Mouse (Mus musculus) gastrocnemius, postnatal 36 days (tissue): ENCODE measurements around the gene Postn. TPM values are rescaled to one million over a fixed set of nuclear protein-coding genes. Genes with fewer than 3 reads are reported as not detected.

ENCODE experiments used
- DNase-seq, 2 experiments: peaks; one replicate each; pipeline ENCODE4 v3.0.0; 2022
- intact Hi-C: fragments of 180-260 bp; cut with DNase I; formaldehyde crosslinking; loops from one replicate; pipeline ENCODE4 v1.15.1; 2025
- long read RNA-seq, 2 experiments: library from polyadenylated mRNA; stranded (forward); transcript quantifications; one replicate each; pipeline ENCODE4 v2.0.0; 2021
- total RNA-seq, 2 experiments: library from RNA; stranded (reverse); gene quantifications; 2 replicates each; pipeline ENCODE4 v1.2.3; 2021

Postn gene
- total RNA-seq: 10 to 100 TPM; 23.3 to 25.3 TPM
- long read RNA-seq, experiment 1, partial matches to known transcripts: 1 of 2 reads
- long read RNA-seq, experiment 1, other reads (novel, unspliced or antisense): 1 of 2 reads
- long read RNA-seq, experiment 2, partial matches to known transcripts: 0 of 5 reads
- long read RNA-seq, experiment 2, other reads (novel, unspliced or antisense): 4 of 5 reads

- intact Hi-C loops: no loop called here
- peak in 1 of 2 experiments; percentile 21 for DNase-seq
Measured at GRCm38 (mm10) chr3:54360897-54361296, at the start of gene Postn. TSS of gene Postn (plus strand) at chr3:54361109.

GRCm38 (mm10) chr3:54314055-54314454 lies 46.9 kb upstream of the Postn start:
- no peak for DNase-seq
- intact Hi-C loops: no loop called here

- intact Hi-C loops: loop anchor here (5.0 kb wide), 1 partner anchor 334 kb away; no protein-coding TSS in a partner anchor
- DNase-seq: peak; percentile 66 to 68
Measured at GRCm38 (mm10) chr3:54352891-54353652, 7.8 kb upstream of the Postn start.

- DNase-seq: no peak
- intact Hi-C loops: loop anchor here (1.0 kb wide), 1 partner anchor 315 kb away; no protein-coding TSS in a partner anchor
Measured at GRCm38 (mm10) chr3:54357561-54357960, 3.3 kb upstream of the Postn start.

- DNase-seq: peak; percentile 21 to 36
- intact Hi-C loops: no loop called here
Measured at GRCm38 (mm10) chr3:54358463-54359189, 2.3 kb upstream of the Postn start.

- no peak for DNase-seq
- intact Hi-C loops: no loop called here
Measured at GRCm38 (mm10) chr3:54361656-54362055, 747 bp downstream of the Postn start.

GRCm38 (mm10) chr3:54371015-54371414 lies 10.1 kb downstream of the Postn start:
- intact Hi-C loops: no loop called here
- no peak for DNase-seq

GRCm38 (mm10) chr3:54372625-54373024 lies 11.7 kb downstream of the Postn start:
- no peak for DNase-seq
- intact Hi-C loops: no loop called here

- intact Hi-C loops: no loop called here
- DNase-seq: no peak
Measured at GRCm38 (mm10) chr3:54376014-54376413, 15.1 kb downstream of the Postn start.

GRCm38 (mm10) chr3:54377647-54378046 lies 16.7 kb downstream of the Postn start:
- no peak for DNase-seq
- intact Hi-C loops: no loop called here

GRCm38 (mm10) chr3:54378135-54378534 lies 17.2 kb downstream of the Postn start:
- no peak for DNase-seq
- intact Hi-C loops: no loop called here

GRCm38 (mm10) chr3:54379981-54380380 lies 19.1 kb downstream of the Postn start:
- DNase-seq: no peak
- intact Hi-C loops: no loop called here

- intact Hi-C loops: no loop called here
- no peak for DNase-seq
Measured at GRCm38 (mm10) chr3:54399321-54399720, 38.4 kb downstream of the Postn start.

- intact Hi-C loops: no loop called here
- DNase-seq: no peak
Measured at GRCm38 (mm10) chr3:54399911-54400310, 39.0 kb downstream of the Postn start.

- intact Hi-C loops: no loop called here
Measured at GRCm38 (mm10) chr3:54400617-54401016, 39.7 kb downstream of the Postn start.

GRCm38 (mm10) chr3:54401706-54402105 lies 40.8 kb downstream of the Postn start:
- DNase-seq: no peak
- intact Hi-C loops: no loop called here

More at GRCm38 (mm10) chr3:54400617-54401016, 39.7 kb downstream of the Postn start:
- no peak for DNase-seq

GRCm38 (mm10) chr3:54403791-54404190 lies 42.9 kb downstream of the Postn start:
- no peak for DNase-seq
- intact Hi-C loops: no loop called here

- intact Hi-C loops: no loop called here
- no peak for DNase-seq
Measured at GRCm38 (mm10) chr3:54406567-54406966, 45.7 kb downstream of the Postn start.

- intact Hi-C loops: no loop called here
- no peak for DNase-seq
Measured at GRCm38 (mm10) chr3:54411052-54411451, 50.1 kb downstream of the Postn start.

- intact Hi-C loops: no loop called here
- no peak for DNase-seq
Measured at GRCm38 (mm10) chr3:54412885-54413583, 52.1 kb downstream of the Postn start.

GRCm38 (mm10) chr3:54413584-54413897 lies 52.6 kb downstream of the Postn start:
- intact Hi-C loops: no loop called here
- no peak for DNase-seq
